Mouse (Mus musculus) liver, embryonic 15.5 days (tissue): ENCODE results near the gene AU040320. TPM values are rescaled to one million over a fixed set of nuclear protein-coding genes. Genes with fewer than 3 reads are reported as not detected.

Source experiments
- ATAC-seq: fragments of 200-750 bp; cut with Nextera tagmentation; 2 replicates; pipeline ENCODE4 v1.8.0; 2017; ENCODE audit warnings: moderate number of reproducible peaks, mild to moderate bottlenecking, moderate library complexity; ENCODE audit not compliant: insufficient read depth
- H3K27ac ChIP-seq: fragments of 300-500 bp; sonication (generic); replicated peaks from 2 replicates; pipeline ENCODE4 v1.5.1; 2015; ENCODE audit warnings: mild to moderate bottlenecking, inconsistent platforms
- H3K27me3 ChIP-seq: fragments of 300-500 bp; sonication (generic); 2 replicates; pipeline ENCODE4 v1.6.1; 2015; ENCODE audit warnings: mild to moderate bottlenecking, inconsistent platforms
- H3K36me3 ChIP-seq: fragments of 300-500 bp; sonication (generic); replicated peaks from 2 replicates; pipeline ENCODE4 v1.6.1; 2015; ENCODE audit warnings: moderate library complexity, mild to moderate bottlenecking, inconsistent platforms
- H3K4me1 ChIP-seq: fragments of 300-500 bp; sonication (generic); replicated peaks from 2 replicates; pipeline ENCODE4 v1.6.1; 2015; ENCODE audit warnings: inconsistent platforms
- H3K4me2 ChIP-seq: fragments of 300-500 bp; sonication (generic); 2 replicates; pipeline ENCODE4 v1.6.1; 2015; ENCODE audit warnings: moderate library complexity, mild to moderate bottlenecking, inconsistent platforms
- H3K4me3 ChIP-seq: fragments of 300-500 bp; sonication (generic); replicated peaks from 2 replicates; pipeline ENCODE4 v1.5.1; 2015; ENCODE audit warnings: mild to moderate bottlenecking, inconsistent platforms
- H3K9ac ChIP-seq: fragments of 300-500 bp; sonication (generic); 2 replicates; pipeline ENCODE4 v1.6.1; 2015; ENCODE audit warnings: moderate library complexity, mild to moderate bottlenecking, inconsistent platforms
- H3K9me3 ChIP-seq: fragments of 300-500 bp; sonication (generic); replicated peaks from 2 replicates; pipeline ENCODE4 v1.6.1; 2016; ENCODE audit warnings: inconsistent platforms
- WGBS: fragments of 180-500 bp; shearing (Covaris S2); methylation state at CpG from one replicate; pipeline ENCODE4 v1.1.7; 2015; ENCODE audit warnings: mixed read lengths; ENCODE audit not compliant: insufficient replicate concordance; 5-methylcytosine and 5-hydroxymethylcytosine counted together
- polyA plus RNA-seq: library from polyadenylated mRNA; unstranded; fragments of >200 nt; fragmentation: Nextera tagmentation; extraction: Ambion mirVana; gene quantifications from 2 replicates; pipeline ENCODE4 v1.2.1, GENCODE M21; 2015

Gene AU040320
- polyA plus RNA-seq, 1 experiment from 2014 or later: 8.4 TPM

- 87% methylated on average over 7 of the region's 7 CpGs for WGBS
- H3K4me1 ChIP-seq: no peaks in the 10 kb centered on the region
Observed at GRCm38 (mm10) chr4:126792341-126793102, 39.2 kb downstream of the AU040320 start.

GRCm38 (mm10) chr4:126802174-126802573, 48.8 kb downstream of the AU040320 start:
- Histone ChIP-seq H3K4me1 (peaks cover 39% of the 10 kb centered on the region), H3K27ac (no peak overlapping the region)
- 82% methylated on average over 8 of the region's 8 CpGs for WGBS

More at GRCm38 (mm10) chr4:126792341-126793102, 39.2 kb downstream of the AU040320 start:
- no peak overlapping the region for H3K4me3 ChIP-seq
- no peak for ATAC-seq
- H3K27me3 ChIP-seq: no peaks in the 10 kb centered on the region
- no peak overlapping the region for H3K4me2 ChIP-seq
- no peaks in the 10 kb centered on the region for H3K9me3 ChIP-seq
- no peak overlapping the region for H3K9ac ChIP-seq
- no peak overlapping the region for H3K27ac ChIP-seq
- H3K36me3 ChIP-seq: peaks cover 14% of the 10 kb centered on the region; the same call in 1 of the 2 replicates

GRCm38 (mm10) chr4:126803268-126803873, 50.0 kb downstream of the AU040320 start:
- no peaks in the 10 kb centered on the region for H3K27me3 ChIP-seq
- 21% methylated on average over 8 of the region's 8 CpGs for WGBS
- H3K27ac ChIP-seq: no peak overlapping the region; the same call in 1 of the 2 replicates
- H3K4me1 ChIP-seq: peaks cover 44% of the 10 kb centered on the region
- peak; percentile 87 for ATAC-seq
- H3K9me3 ChIP-seq: no peaks in the 10 kb centered on the region
- no peaks in the 10 kb centered on the region for H3K36me3 ChIP-seq
- H3K4me3 ChIP-seq: 0 out of 2 replicates have a peak overlapping the region, but pooled peaks have one; percentile 14
- H3K9ac ChIP-seq: no peak overlapping the region
- peak overlapping the region; percentile 56 for H3K4me2 ChIP-seq

More at GRCm38 (mm10) chr4:126802174-126802573, 48.8 kb downstream of the AU040320 start:
- Histone ChIP-seq H3K27me3 (no peaks in the 10 kb centered on the region), H3K4me2 (no peak overlapping the region), H3K36me3 (no peaks in the 10 kb centered on the region), H3K9ac (no peak overlapping the region), H3K9me3 (no peaks in the 10 kb centered on the region), H3K4me3 (no peak overlapping the region)
- ATAC-seq: no peak

- Histone ChIP-seq H3K9me3 (no peaks in the 10 kb centered on the region), H3K27ac (no peak overlapping the region), H3K27me3 (no peaks in the 10 kb centered on the region), H3K4me3 (no peak overlapping the region), H3K4me2 (no peak overlapping the region), H3K4me1 (peaks cover 44% of the 10 kb centered on the region), H3K9ac (no peak overlapping the region), H3K36me3 (peaks cover 3% of the 10 kb centered on the region)
- WGBS: 69% methylated on average over 4 of the region's 4 CpGs
- no peak for ATAC-seq
Observed at GRCm38 (mm10) chr4:126805741-126806140, 52.4 kb downstream of the AU040320 start.

- Histone ChIP-seq H3K4me3 (no peak overlapping the region), H3K9ac (no peak overlapping the region), H3K4me1 (peaks cover 44% of the 10 kb centered on the region), H3K27me3 (no peaks in the 10 kb centered on the region), H3K9me3 (no peaks in the 10 kb centered on the region), H3K4me2 (0 out of 2 replicates have a peak overlapping the region, but pooled peaks have one; percentile 0), H3K36me3 (peaks cover 3% of the 10 kb centered on the region), H3K27ac (peak overlapping the region; percentile 20; the same call in 1 of the 2 replicates)
- WGBS: 21% methylated on average over 7 of the region's 7 CpGs
- peak; percentile 61 for ATAC-seq
Observed at GRCm38 (mm10) chr4:126806692-126807427, 53.5 kb downstream of the AU040320 start.

- Histone ChIP-seq H3K4me2 (no peak overlapping the region), H3K36me3 (peaks cover 11% of the 10 kb centered on the region), H3K27me3 (no peaks in the 10 kb centered on the region), H3K27ac (no peak overlapping the region), H3K4me3 (no peak overlapping the region), H3K9me3 (no peaks in the 10 kb centered on the region), H3K4me1 (peaks cover 21% of the 10 kb centered on the region), H3K9ac (no peak overlapping the region)
- no peak for ATAC-seq
- WGBS: 62% methylated on average over 3 of the region's 3 CpGs
Observed at GRCm38 (mm10) chr4:126810566-126810965, 57.2 kb downstream of the AU040320 start.

- no peak overlapping the region for H3K4me3 ChIP-seq
- H3K36me3 ChIP-seq: peaks cover 18% of the 10 kb centered on the region
- H3K27ac ChIP-seq: no peak overlapping the region
- H3K9ac ChIP-seq: no peak overlapping the region
- no peaks in the 10 kb centered on the region for H3K27me3 ChIP-seq
- H3K4me1 ChIP-seq: no peaks in the 10 kb centered on the region; the same call in 1 of the 2 replicates
- no peaks in the 10 kb centered on the region for H3K9me3 ChIP-seq
- ATAC-seq: no peak
- 52% methylated on average over 5 of the region's 5 CpGs for WGBS
- no peak overlapping the region for H3K4me2 ChIP-seq
Observed at GRCm38 (mm10) chr4:126813212-126813611, 59.9 kb downstream of the AU040320 start.

GRCm38 (mm10) chr4:126814854-126815253, 61.5 kb downstream of the AU040320 start:
- Histone ChIP-seq H3K4me2 (no peak overlapping the region), H3K4me1 (no peaks in the 10 kb centered on the region; the same call in 1 of the 2 replicates), H3K9me3 (no peaks in the 10 kb centered on the region), H3K27ac (no peak overlapping the region), H3K9ac (no peak overlapping the region), H3K27me3 (no peaks in the 10 kb centered on the region), H3K36me3 (peaks cover 17% of the 10 kb centered on the region), H3K4me3 (no peak overlapping the region)
- ATAC-seq: no peak
- 42% methylated on average over 5 of the region's 5 CpGs for WGBS

- WGBS: 65% methylated on average over 9 of the region's 9 CpGs
- Histone ChIP-seq H3K27ac (no peak overlapping the region), H3K9me3 (no peaks in the 10 kb centered on the region), H3K9ac (no peak overlapping the region), H3K27me3 (no peaks in the 10 kb centered on the region), H3K4me2 (no peak overlapping the region), H3K4me1 (no peaks in the 10 kb centered on the region), H3K4me3 (no peak overlapping the region), H3K36me3 (peaks cover 20% of the 10 kb centered on the region; the same call in 1 of the 2 replicates)
- no peak for ATAC-seq
Observed at GRCm38 (mm10) chr4:126822891-126823882, 69.8 kb downstream of the AU040320 start.

- no peak overlapping the region for H3K4me2 ChIP-seq
- no peak for ATAC-seq
- 81% methylated on average over 5 of the region's 5 CpGs for WGBS
- no peak overlapping the region for H3K9ac ChIP-seq
- no peak overlapping the region for H3K27ac ChIP-seq
- H3K36me3 ChIP-seq: peaks cover 17% of the 10 kb centered on the region; the same call in 1 of the 2 replicates
- no peaks in the 10 kb centered on the region for H3K4me1 ChIP-seq
- no peaks in the 10 kb centered on the region for H3K9me3 ChIP-seq
- H3K27me3 ChIP-seq: no peaks in the 10 kb centered on the region
- H3K4me3 ChIP-seq: no peak overlapping the region
Observed at GRCm38 (mm10) chr4:126823917-126824316, 70.6 kb downstream of the AU040320 start.
